Mouse (Mus musculus) testis, adult 2 months (tissue): ENCODE results near the gene Smtnl2. TPM values are rescaled to one million over a fixed set of nuclear protein-coding genes. Genes with fewer than 3 reads are reported as not detected.

ENCODE experiments used
- H3K27ac ChIP-seq: fragments of 200-500 bp; 2 replicates; pipeline ENCODE4 v1.5.1; 2012; ENCODE audit warnings: low read depth, low read length; ENCODE audit not compliant: control insufficient read depth, insufficient read depth
- H3K27me3 ChIP-seq: fragments of 200-500 bp; 2 replicates; pipeline ENCODE4 v1.6.1; 2012; ENCODE audit warnings: mild to moderate bottlenecking, low read length, moderate library complexity; ENCODE audit not compliant: control insufficient read depth, insufficient read depth
- H3K36me3 ChIP-seq: fragments of 200-500 bp; 2 replicates; pipeline ENCODE4 v1.6.1; 2012; ENCODE audit warnings: mild to moderate bottlenecking, low read length; ENCODE audit not compliant: control insufficient read depth, insufficient read depth
- H3K4me1 ChIP-seq: fragments of 200-500 bp; 2 replicates; pipeline ENCODE4 v1.6.1; 2012; ENCODE audit warnings: low read length; ENCODE audit not compliant: control insufficient read depth, insufficient read depth
- H3K4me3 ChIP-seq: fragments of 200-500 bp; 2 replicates; pipeline ENCODE4 v1.5.1; 2012; ENCODE audit warnings: low read depth, mild to moderate bottlenecking, low read length, moderate library complexity, mixed read lengths; ENCODE audit not compliant: control insufficient read depth
- CTCF ChIP-seq: fragments of 200-500 bp; IDR thresholded peaks from 2 replicates; pipeline ENCODE4 v1.5.1; 2012; ENCODE audit warnings: low read depth, mild to moderate bottlenecking, inconsistent platforms, low read length, moderate library complexity; ENCODE audit not compliant: control insufficient read depth, insufficient read depth, insufficient replicate concordance
- POLR2A ChIP-seq: fragments of 200-500 bp; IDR thresholded peaks from 2 replicates; pipeline ENCODE4 v1.6.1; 2012; ENCODE audit warnings: low read depth, mild to moderate bottlenecking, inconsistent platforms, low read length, moderate library complexity; ENCODE audit not compliant: control insufficient read depth
- polyA plus RNA-seq: library from polyadenylated mRNA; depleted of rRNA; stranded (reverse); fragments of >200 nt; gene quantifications from 2 replicates; pipeline ENCODE4 v1.2.3, GENCODE M21; 2012; rRNA removed

Gene Smtnl2
- 2.1 and 2.5 TPM in 2 replicates for polyA plus RNA-seq

DNA sequence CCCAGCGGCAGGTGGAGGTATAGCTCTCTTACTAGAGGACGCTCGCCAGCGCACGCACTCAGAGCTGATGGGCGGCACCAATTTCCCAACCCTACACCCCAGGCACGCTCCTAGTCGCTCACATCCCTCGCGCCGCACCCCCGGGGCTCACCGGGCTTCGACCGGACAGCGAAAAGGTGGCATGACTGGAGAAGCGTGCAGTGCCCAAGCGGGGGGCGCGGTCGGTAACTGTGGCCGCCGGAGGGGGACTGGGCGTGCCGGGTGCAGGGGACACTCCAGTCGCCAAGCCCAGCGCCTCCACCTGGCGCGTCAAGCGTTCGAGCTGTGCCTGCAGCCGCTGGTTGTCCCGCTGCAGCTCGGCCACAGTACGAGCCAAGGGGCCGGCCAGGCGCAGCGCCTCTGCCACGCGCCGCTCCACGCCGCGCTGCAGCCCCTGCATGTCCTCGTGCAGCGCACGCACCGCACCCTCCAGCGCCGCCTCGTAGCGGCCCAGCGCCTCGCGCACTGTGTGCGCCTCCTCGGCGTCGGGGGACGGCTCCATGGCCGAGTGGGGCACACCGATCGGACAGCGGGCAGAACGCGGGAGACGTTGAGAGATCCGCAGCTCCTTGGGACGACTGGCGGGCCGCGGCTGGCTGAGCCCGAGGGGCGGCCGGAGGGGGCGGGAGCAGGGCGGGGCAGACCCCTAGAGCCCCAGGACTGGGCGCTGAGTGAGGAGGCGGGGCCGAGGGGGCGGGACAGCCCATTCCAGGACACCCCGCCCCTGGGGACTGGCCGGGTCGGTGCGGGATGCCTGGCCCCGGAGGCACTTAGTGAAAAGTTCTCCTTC, at the start of gene Smtnl2:
Gene Smtnl2 (minus strand): TSS at position 621 of the 829 bp plus-strand sequence.
- Histone ChIP-seq H3K36me3 (no peaks in the 10 kb centered on the region), H3K4me1 (peaks cover 19% of the 10 kb centered on the region), H3K4me3 (peak within 1 kb of the TSS; percentile 86), H3K27me3 (no peaks in the 10 kb centered on the region), H3K27ac (no peak within 1 kb of the TSS; the same call in 1 of the 2 replicates)
- TF ChIP-seq CTCF (no peak), POLR2A (peak; percentile 52; the same call in 1 of the 2 replicates)

GRCm38 (mm10) chr11:72458502-72458901, 47.0 kb upstream of the Smtnl2 start:
- Histone ChIP-seq H3K36me3 (no peaks in the 10 kb centered on the region), H3K27ac (no peak overlapping the region), H3K4me1 (peaks cover 3% of the 10 kb centered on the region; the same call in 1 of the 2 replicates), H3K4me3 (no peak overlapping the region), H3K27me3 (no peaks in the 10 kb centered on the region)
- TF ChIP-seq POLR2A (no peak), CTCF (no peak)

- no peaks in the 10 kb centered on the region for H3K27me3 ChIP-seq
- no peak for TF ChIP-seq CTCF
- no peak for TF ChIP-seq POLR2A
- no peaks in the 10 kb centered on the region for H3K36me3 ChIP-seq
- H3K4me1 ChIP-seq = peaks cover 3% of the 10 kb centered on the region; the same call in 1 of the 2 replicates
- no peak overlapping the region for H3K27ac ChIP-seq
- H3K4me3 ChIP-seq = no peak overlapping the region
Observed at GRCm38 (mm10) chr11:72457995-72458496, 46.5 kb upstream of the Smtnl2 start.

GRCm38 (mm10) chr11:72455694-72456093, 44.2 kb upstream of the Smtnl2 start:
- TF ChIP-seq POLR2A (no peak), CTCF (no peak)
- Histone ChIP-seq H3K27me3 (no peaks in the 10 kb centered on the region), H3K4me3 (no peak overlapping the region), H3K27ac (no peak overlapping the region), H3K36me3 (no peaks in the 10 kb centered on the region), H3K4me1 (peaks cover 3% of the 10 kb centered on the region; the same call in 1 of the 2 replicates)

GRCm38 (mm10) chr11:72453105-72453953, 41.8 kb upstream of the Smtnl2 start:
- no peak overlapping the region for H3K4me3 ChIP-seq
- no peaks in the 10 kb centered on the region for H3K27me3 ChIP-seq
- no peak for TF ChIP-seq POLR2A
- no peak for TF ChIP-seq CTCF
- no peaks in the 10 kb centered on the region for H3K4me1 ChIP-seq
- H3K27ac ChIP-seq = no peak overlapping the region
- no peaks in the 10 kb centered on the region; the same call in 1 of the 2 replicates for H3K36me3 ChIP-seq

DNA sequence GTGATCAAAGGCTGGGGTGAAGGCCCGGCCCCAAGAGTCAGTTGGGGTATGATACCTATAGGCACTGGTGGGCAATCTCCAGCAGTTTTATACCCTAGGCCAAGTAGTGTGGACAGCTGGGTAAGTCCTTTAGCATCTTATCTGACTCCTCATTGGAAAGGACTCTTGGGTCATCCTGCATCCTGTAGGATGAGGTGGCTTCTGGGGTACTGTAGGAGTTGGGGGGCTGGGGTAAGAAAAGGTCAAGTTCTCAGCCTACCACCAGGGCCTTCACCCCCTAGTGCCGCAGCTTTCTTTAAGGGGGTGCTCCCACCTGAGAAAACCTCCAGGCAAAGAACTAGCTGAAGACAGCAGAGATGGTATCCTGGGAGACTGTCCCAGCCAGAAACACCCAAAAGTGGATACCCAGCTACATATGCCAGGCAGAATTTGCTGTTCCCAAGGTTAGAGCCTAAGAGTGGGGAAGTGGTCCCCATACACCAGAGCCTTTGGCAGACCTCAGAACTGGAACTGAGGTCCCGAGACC, 40.7 kb upstream of the Smtnl2 start:
- Histone ChIP-seq H3K36me3 (no peaks in the 10 kb centered on the region; the same call in 1 of the 2 replicates), H3K4me3 (no peak overlapping the region), H3K4me1 (no peaks in the 10 kb centered on the region), H3K27me3 (no peaks in the 10 kb centered on the region), H3K27ac (no peak overlapping the region)
- TF ChIP-seq POLR2A (no peak), CTCF (no peak)

DNA sequence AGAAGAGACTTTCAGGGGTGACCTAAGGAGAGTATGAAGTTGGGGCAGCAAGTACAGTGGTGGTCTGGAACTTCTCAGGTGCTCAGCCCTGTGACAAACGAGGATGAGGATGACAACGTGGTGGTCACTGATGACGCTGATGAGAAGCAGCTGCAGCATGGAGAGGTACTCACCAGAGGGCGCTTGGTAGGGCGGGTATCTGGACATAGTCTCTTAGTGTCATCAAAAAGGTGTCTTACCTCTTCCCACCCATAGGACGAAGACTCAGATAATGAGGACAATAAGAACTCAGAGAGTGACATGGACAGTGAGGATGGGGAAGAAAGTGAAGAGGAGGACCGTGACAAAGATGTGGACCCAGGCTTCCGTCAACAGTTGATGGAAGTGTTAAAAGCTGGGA, 36.0 kb upstream of the Smtnl2 start:
- Histone ChIP-seq H3K4me3 (no peak overlapping the region), H3K27ac (no peak overlapping the region), H3K4me1 (no peaks in the 10 kb centered on the region), H3K36me3 (no peaks in the 10 kb centered on the region; the same call in 1 of the 2 replicates), H3K27me3 (no peaks in the 10 kb centered on the region)
- TF ChIP-seq POLR2A (no peak), CTCF (0 out of 2 replicates have a peak, but pooled peaks have one; percentile 2)
